Mouse (Mus musculus) ovary, postnatal 14 days (tissue): Measurements from ENCODE around the gene Tex38.

Source experiments
- DNase-seq: peaks from one replicate; pipeline ENCODE4 v3.0.0; 2022; ENCODE audit warnings: low spot score

Gene Tex38

GRCm38 (mm10) chr4:115767647-115768467 is 13.0 kb downstream of the Tex38 start:
- no peak for DNase-seq

- no peak for DNase-seq
These were observed 16.2 kb downstream of the Tex38 start for GRCm38 (mm10) chr4:115764581-115764980.

GRCm38 (mm10) chr4:115761206-115761605 is 19.6 kb downstream of the Tex38 start:
- no peak for DNase-seq

DNA sequence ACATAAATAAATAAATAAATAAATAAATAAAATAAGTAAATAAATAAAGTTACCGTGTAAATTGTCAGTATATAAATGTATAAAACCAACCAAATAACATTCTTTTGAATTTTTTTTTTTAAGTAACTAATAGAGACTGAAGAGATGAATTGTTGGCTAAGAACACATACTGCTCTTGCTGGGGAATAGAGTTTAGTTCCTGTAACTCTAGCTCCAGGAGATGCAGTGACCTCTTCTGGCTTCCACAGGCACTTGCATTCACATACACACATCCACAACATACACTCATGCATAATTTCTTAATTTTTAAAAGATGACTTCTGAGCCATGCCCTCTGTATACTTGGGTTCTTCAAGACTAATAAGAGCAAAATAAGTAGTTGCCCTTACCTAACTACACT is 26.0 kb downstream of the Tex38 start:
- no peak for DNase-seq

GRCm38 (mm10) chr4:115754101-115754500 is 26.7 kb downstream of the Tex38 start:
- DNase-seq, result no peak

DNA sequence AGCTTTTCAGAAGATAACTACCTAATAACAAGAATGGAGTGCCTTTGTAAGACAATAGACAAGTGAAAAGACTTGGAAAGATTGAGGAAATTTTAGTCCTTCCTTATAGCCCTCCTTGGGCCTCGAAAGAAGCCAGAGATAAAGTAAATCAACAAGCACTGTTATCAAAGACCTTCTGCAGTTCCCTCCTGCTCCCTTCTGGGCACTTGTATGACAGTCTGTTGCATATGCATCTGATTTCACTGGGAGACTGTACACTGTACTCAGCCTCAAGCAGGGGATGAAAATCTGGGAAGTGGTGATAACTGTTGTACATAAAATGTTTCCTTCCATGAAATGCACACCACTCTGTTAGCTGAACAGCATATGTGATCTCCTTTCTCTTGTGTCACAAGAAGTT is 31.5 kb downstream of the Tex38 start:
- DNase-seq, result no peak

GRCm38 (mm10) chr4:115748181-115748580 is 32.6 kb downstream of the Tex38 start:
- no peak for DNase-seq

GRCm38 (mm10) chr4:115743096-115743495 is 37.7 kb downstream of the Tex38 start:
- DNase-seq, result no peak

- DNase-seq, result no peak
These were observed 38.2 kb downstream of the Tex38 start for GRCm38 (mm10) chr4:115742658-115743057.

DNA sequence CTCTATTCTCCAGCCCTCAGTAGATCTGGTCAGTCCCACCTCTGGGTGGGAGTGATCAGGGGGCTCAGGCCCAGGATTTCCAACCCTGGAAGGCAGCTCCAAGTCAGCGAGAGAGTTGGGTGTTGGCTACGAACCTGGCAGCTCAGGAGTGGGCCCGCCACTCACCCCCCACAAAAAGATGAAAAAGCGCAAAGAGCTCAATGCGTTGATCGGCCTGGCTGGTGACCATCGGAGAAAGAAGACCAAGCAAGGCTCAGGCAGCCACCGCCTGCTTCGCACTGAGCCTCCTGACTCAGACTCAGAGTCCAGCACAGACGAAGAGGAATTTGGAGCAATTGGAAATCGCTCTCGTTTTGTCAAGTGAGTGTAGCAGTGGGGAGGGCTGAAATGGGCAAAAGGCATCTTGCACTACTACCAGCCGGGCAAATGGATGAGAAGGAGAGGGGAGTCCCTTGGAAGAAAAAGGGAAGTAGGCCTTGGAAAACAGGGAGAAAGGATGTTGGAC is 42.3 kb downstream of the Tex38 start:
- DNase-seq, result no peak

- DNase-seq, result peak; percentile 98
These were observed 43.2 kb downstream of the Tex38 start, which contains the start of gene Efcab14 for GRCm38 (mm10) chr4:115737551-115738041. Efcab14 (plus strand) TSS chr4:115737744.

- DNase-seq, result no peak
These were observed 46.0 kb downstream of the Tex38 start for GRCm38 (mm10) chr4:115734867-115735266.

GRCm38 (mm10) chr4:115733746-115734145 is 47.1 kb downstream of the Tex38 start:
- no peak for DNase-seq

DNA sequence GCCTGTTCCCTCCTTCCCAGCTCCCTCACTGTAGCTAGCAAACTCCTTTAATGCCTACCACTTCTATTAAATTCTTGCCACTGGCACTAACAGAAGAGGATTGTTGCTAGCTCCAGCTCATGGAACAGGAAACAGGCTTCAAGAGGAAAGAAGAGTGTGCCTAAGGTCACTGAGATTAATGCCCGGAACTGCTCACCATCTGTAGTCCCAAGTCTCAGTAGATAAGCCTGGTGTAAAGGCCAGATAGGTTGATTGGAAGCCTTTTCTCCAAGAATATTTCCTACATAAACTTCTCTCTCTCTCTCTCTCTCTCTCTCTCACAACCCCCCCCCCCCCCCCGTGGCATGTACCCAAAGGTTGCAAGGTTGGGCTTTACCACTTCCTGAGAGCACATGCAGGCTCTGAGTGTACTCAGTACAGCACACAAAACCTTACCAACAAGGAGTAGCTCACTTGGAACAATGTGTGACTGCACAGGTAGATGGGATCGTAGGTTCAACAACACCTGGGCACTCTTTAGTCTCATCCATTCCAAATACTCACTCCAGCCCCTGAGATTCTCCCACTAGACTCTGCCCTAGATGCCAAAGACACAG is 48.5 kb downstream of the Tex38 start:
- no peak for DNase-seq

DNA sequence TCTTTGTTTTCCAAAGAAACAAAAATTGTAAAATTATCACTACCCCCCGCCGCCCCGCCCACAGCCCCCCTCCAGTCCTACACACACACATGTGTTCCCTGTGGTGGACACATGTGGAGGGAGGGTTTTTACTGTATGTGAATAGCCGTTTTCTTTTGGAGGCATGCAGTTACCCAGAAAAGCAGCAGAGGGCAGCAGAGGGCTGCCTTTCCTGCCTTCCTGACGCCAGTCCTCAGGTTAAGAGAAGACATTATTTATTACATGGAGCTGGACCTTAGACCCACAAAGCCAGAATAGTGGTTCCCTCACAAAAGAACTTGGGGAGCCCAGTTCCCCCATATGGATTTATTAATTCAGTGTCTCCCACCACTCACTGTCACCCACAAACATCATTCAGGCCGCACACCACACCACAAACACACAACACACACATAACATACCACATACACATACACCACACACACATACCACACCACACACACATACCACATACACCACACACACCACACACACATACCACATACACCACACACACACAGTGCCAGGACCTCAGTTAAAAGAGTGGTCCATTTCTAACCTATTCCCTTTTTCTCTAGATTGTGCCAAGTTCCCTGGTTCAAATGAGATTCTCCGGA is 49.1 kb downstream of the Tex38 start:
- peak; percentile 52 for DNase-seq
